Comparison of ENCODE assay signal across 29 mouse cellular contexts in the genomic region with DNA sequence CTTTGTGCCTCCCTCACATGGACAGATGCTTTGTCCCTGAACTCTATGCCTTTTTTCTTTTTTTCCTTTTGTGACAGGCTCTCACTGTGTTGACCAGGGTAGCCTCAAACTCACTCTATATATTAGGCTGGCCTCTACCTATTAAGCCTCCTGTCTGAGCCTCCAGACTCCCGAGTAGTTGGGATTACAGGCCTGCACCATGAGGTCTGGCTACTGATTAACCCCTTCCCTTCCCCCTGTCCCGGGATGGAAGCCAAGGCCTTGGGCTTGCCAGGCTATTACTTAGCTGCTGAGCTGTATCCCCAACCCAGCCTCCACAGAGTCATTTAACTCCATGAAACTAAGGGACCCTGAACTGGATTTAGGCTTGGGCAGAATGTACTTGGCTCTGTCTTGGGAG. TPM values are rescaled to one million over a fixed set of nuclear protein-coding genes. Genes with fewer than 3 reads are reported as not detected.
A peak's percentile ranks its signal among the peaks of the same experiment; 100 is the strongest.
DNase-seq lines count a peak whose midpoint lies in the region; ATAC-seq lines count a peak whose summit lies in the region.
"Had no signal": no experiment of that assay in that cellular context is flagged by ENCODE, and none has a peak within 500 bp of the region (broad histone marks: within the 10 kb centered on the region; RNA-seq: fewer than 3 reads in every experiment).

No protein-coding gene starts in this region.

- no peaks in the 10 kb centered on the region for H3K27me3 ChIP-seq in liver, embryonic 15.5 days
- no peaks in the 10 kb centered on the region for H3K27me3 ChIP-seq in midbrain, embryonic 15.5 days (replicated peaks)
- H3K27me3 ChIP-seq: neural tube, embryonic 15.5 days; Patski had no signal

- H3K9ac ChIP-seq in liver, embryonic 15.5 days: no peak overlapping the region
- no peak overlapping the region for H3K9ac ChIP-seq in midbrain, embryonic 15.5 days
- H3K9ac ChIP-seq: forebrain, postnatal 0 days; neural tube, embryonic 15.5 days had no signal

- H3K27ac ChIP-seq in liver, embryonic 15.5 days (replicated peaks): peak overlapping the region; percentile 45; the same call in 1 of the 2 replicates
- H3K27ac ChIP-seq in midbrain, embryonic 15.5 days: no peak overlapping the region
- H3K27ac ChIP-seq: forebrain, embryonic 10.5 days; hindbrain, embryonic 10.5 days; left cerebral cortex, adult 2 months; neural tube, embryonic 15.5 days had no signal

- H3K4me3 ChIP-seq in liver, embryonic 15.5 days (replicated peaks): no peak overlapping the region
- no peak overlapping the region for H3K4me3 ChIP-seq in midbrain, embryonic 15.5 days
- H3K4me3 ChIP-seq: forebrain, embryonic 10.5 days; hindbrain, embryonic 10.5 days; left cerebral cortex, adult 2 months; neural tube, embryonic 15.5 days had no signal

- no peaks in the 10 kb centered on the region for H3K36me3 ChIP-seq in liver, embryonic 15.5 days (replicated peaks)
- H3K36me3 ChIP-seq in midbrain, embryonic 15.5 days (replicated peaks): peaks cover 10% of the 10 kb centered on the region; the same call in 1 of the 2 replicates

- H3K9me3 ChIP-seq in liver, embryonic 15.5 days (replicated peaks): no peaks in the 10 kb centered on the region
- no peaks in the 10 kb centered on the region for H3K9me3 ChIP-seq in midbrain, embryonic 15.5 days
- H3K9me3 ChIP-seq: forebrain, embryonic 10.5 days; hindbrain, embryonic 10.5 days; neural tube, embryonic 15.5 days had no signal

- ATAC-seq in liver, embryonic 15.5 days (ENCODE audit: insufficient read depth): peak; percentile 47; the same call in 1 of the 2 replicates
- no peak for ATAC-seq in midbrain, embryonic 15.5 days (replicated peaks)
- ATAC-seq: activated CD4-positive, CD25-positive, alpha-beta regulatory T cell, adult 4 months; forebrain, postnatal 0 days; inflammation-experienced regulatory T-cells, adult 6 months; midbrain, embryonic 16.5 days; Patski had no signal

- no peak overlapping the region for H3K4me2 ChIP-seq in liver, embryonic 15.5 days
- no peak overlapping the region for H3K4me2 ChIP-seq in midbrain, embryonic 15.5 days
- H3K4me2 ChIP-seq: neural tube, embryonic 15.5 days had no signal

- peaks cover 39% of the 10 kb centered on the region for H3K4me1 ChIP-seq in liver, embryonic 15.5 days (replicated peaks)
- H3K4me1 ChIP-seq in midbrain, embryonic 15.5 days: peaks cover 19% of the 10 kb centered on the region

- peak; percentile 40 for DNase-seq in adrenal gland, postnatal 10 days
- DNase-seq in adrenal gland, postnatal 4 days (ENCODE audit: low spot score in 2 of 2): no peak
- peak; percentile 92 to 94 for DNase-seq in kidney, adult 8-10 months
- DNase-seq in kidney, postnatal 4 days: peak; percentile 66 to 75
- no peak for DNase-seq in layer of hippocampus, adult 8-10 months (ENCODE audit: low spot score in 2 of 2)
- no peak for DNase-seq in urinary bladder, postnatal 10 days (ENCODE audit: low spot score)
- DNase-seq: adrenal gland, postnatal 36 days; cerebellum, adult 18-20 months; cerebellum, postnatal 36 days; forebrain, postnatal 0 days; left cerebral cortex, postnatal 4 days; lung, adult 2 months; right cerebral cortex, postnatal 4 days; thymus, postnatal 36 days had no signal

- WGBS in liver, embryonic 15.5 days (ENCODE audit: insufficient replicate concordance): 45% methylated on average over 2 of the region's 2 CpGs
- WGBS in midbrain, embryonic 15.5 days: 44% methylated on average over 2 of the region's 2 CpGs

RNA-seq across cellular contexts. Expression of gene Gm5741, which starts 2.6 kb away (rescaled TPM):
- 1 to 10 TPM in 1 of 2 experiments, not detected in 1; 1.2 TPM for total RNA-seq in adrenal gland, postnatal 10 days (2021)
- total RNA-seq in adrenal gland, postnatal 4 days (2021): not detected
- 0.45 TPM in 1 of 2 replicates, not detected in the other for polyA plus RNA-seq in liver, embryonic 15.5 days (2015; fragmentation: Nextera tagmentation; extraction: Ambion mirVana)
- total RNA-seq in layer of hippocampus, adult 8-10 months (2022): not detected
- polyA plus RNA-seq in midbrain, embryonic 15.5 days (2015; fragmentation: Nextera tagmentation; extraction: Ambion mirVana): 0.89 and 2.0 TPM in 2 replicates
- total RNA-seq: forebrain, postnatal 0 days; gastrocnemius, adult 18-20 months; gastrocnemius, postnatal 4 days; left cerebral cortex, adult 2 months; left cerebral cortex, postnatal 4 days; megakaryocyte-erythroid progenitor cell, adult 5-6 weeks had no signal
- polyA plus RNA-seq: activated CD4-positive, CD25-positive, alpha-beta regulatory T cell, adult 4 months; forebrain, embryonic 10.5 days; heart, embryonic 16.5 days; lung, adult 2 months; testis, adult 2 months had no signal

RNA-seq across cellular contexts. Expression of gene Fbxw9, which starts 5.4 kb away (rescaled TPM):
- 10 to 100 TPM; 22.4 to 24.9 TPM for total RNA-seq in adrenal gland, postnatal 10 days (2021)
- total RNA-seq in adrenal gland, postnatal 4 days (2021): 10 to 100 TPM; 36.5 to 39.8 TPM
- polyA plus RNA-seq in liver, embryonic 15.5 days (2015; fragmentation: Nextera tagmentation; extraction: Ambion mirVana): 9.9 and 11.0 TPM in 2 replicates
- total RNA-seq in layer of hippocampus, adult 8-10 months (2022): 10 to 100 TPM; 18.1 to 24.4 (median 23.6) TPM
- 84.5 and 86.2 TPM in 2 replicates for polyA plus RNA-seq in midbrain, embryonic 15.5 days (2015; fragmentation: Nextera tagmentation; extraction: Ambion mirVana)

RNA-seq across cellular contexts. Expression of gene Dhps, which starts 6.3 kb away (rescaled TPM):
- 10 to 100 TPM; 35.7 to 36.5 TPM for total RNA-seq in adrenal gland, postnatal 10 days (2021)
- total RNA-seq in adrenal gland, postnatal 4 days (2021): 10 to 100 TPM; 43.0 to 48.2 TPM
- 28.4 and 28.7 TPM in 2 replicates for polyA plus RNA-seq in liver, embryonic 15.5 days (2015; fragmentation: Nextera tagmentation; extraction: Ambion mirVana)
- total RNA-seq in layer of hippocampus, adult 8-10 months (2022): 10 to 100 TPM; 57.7 to 62.2 (median 59.1) TPM
- 111 and 112 TPM in 2 replicates for polyA plus RNA-seq in midbrain, embryonic 15.5 days (2015; fragmentation: Nextera tagmentation; extraction: Ambion mirVana)

RNA-seq across cellular contexts. Expression of gene Wdr83os, which starts 15.3 kb away (rescaled TPM):
- total RNA-seq in adrenal gland, postnatal 10 days (2021): 10 to 100 TPM; 58.2 to 70.5 TPM
- 10 to 100 TPM; 77.8 to 80.6 TPM for total RNA-seq in adrenal gland, postnatal 4 days (2021)
- polyA plus RNA-seq in liver, embryonic 15.5 days (2015; fragmentation: Nextera tagmentation; extraction: Ambion mirVana): 55.6 and 58.5 TPM in 2 replicates
- total RNA-seq in layer of hippocampus, adult 8-10 months (2022): 10 to 100 TPM; 58.3 to 64.3 (median 61.7) TPM
- 135 TPM in 2 replicates for polyA plus RNA-seq in midbrain, embryonic 15.5 days (2015; fragmentation: Nextera tagmentation; extraction: Ambion mirVana)

RNA-seq across cellular contexts. Expression of gene Wdr83, which starts 15.9 kb away (rescaled TPM):
- 10 to 100 TPM; 25.7 to 29.8 TPM for total RNA-seq in adrenal gland, postnatal 10 days (2021)
- 10 to 100 TPM; 31.2 to 33.8 TPM for total RNA-seq in adrenal gland, postnatal 4 days (2021)
- polyA plus RNA-seq in liver, embryonic 15.5 days (2015; fragmentation: Nextera tagmentation; extraction: Ambion mirVana): 21.6 and 26.5 TPM in 2 replicates
- total RNA-seq in layer of hippocampus, adult 8-10 months (2022): 10 to 100 TPM; 20.1 to 32.5 (median 26.4) TPM
- polyA plus RNA-seq in midbrain, embryonic 15.5 days (2015; fragmentation: Nextera tagmentation; extraction: Ambion mirVana): 60.3 and 66.9 TPM in 2 replicates

Comparison
In these comparisons a context has a peak if more than half of its experiments do, and no peak if none do; other contexts are left out.
1. DNase-seq: peak in adrenal gland, postnatal 10 days (single experiment), kidney, adult 8-10 months (2 of 2) and kidney, postnatal 4 days (2 of 2); none in adrenal gland, postnatal 4 days (0 of 2), layer of hippocampus, adult 8-10 months (0 of 2) and urinary bladder, postnatal 10 days (single experiment).